Mouse (Mus musculus): ENCODE results near the gene Lmf1. TPM values are rescaled to one million over a fixed set of nuclear protein-coding genes. Genes with fewer than 3 reads are reported as not detected.
A peak's percentile ranks its signal among the peaks of the same experiment; 100 is the strongest.

Lmf1 gene
- 10 to 100 TPM; 22.2 to 23.4 TPM for total RNA-seq (2021)

GRCm38 (mm10) chr17:25578920-25579319, at the start of gene Lmf1:
Lmf1 (plus strand) TSS chr17:25579085.
- intact Hi-C loops (cut with DNase I), result no loop called here

GRCm38 (mm10) chr17:25530357-25531022, 48.4 kb upstream of the Lmf1 start:
- DNase-seq (ENCODE audit: extremely low spot score in 1 of 2, low spot score in 2 of 2), result no peak
- intact Hi-C loops (cut with DNase I), result no loop called here

More at GRCm38 (mm10) chr17:25578920-25579319, at the start of gene Lmf1:
- peak; percentile 92 to 98 for DNase-seq (ENCODE audit: extremely low spot score in 1 of 2, low spot score in 2 of 2)

GRCm38 (mm10) chr17:25538945-25539875, 39.7 kb upstream of the Lmf1 start:
- intact Hi-C loops (cut with DNase I), result no loop called here

GRCm38 (mm10) chr17:25540731-25541130, 38.2 kb upstream of the Lmf1 start:
- intact Hi-C loops (cut with DNase I), result no loop called here
- no peak for DNase-seq (ENCODE audit: extremely low spot score in 1 of 2, low spot score in 2 of 2)

More at GRCm38 (mm10) chr17:25538945-25539875, 39.7 kb upstream of the Lmf1 start:
- DNase-seq (ENCODE audit: extremely low spot score in 1 of 2, low spot score in 2 of 2), result peak in 1 of 2 experiments; percentile 56

GRCm38 (mm10) chr17:25541768-25542167, 37.1 kb upstream of the Lmf1 start:
- intact Hi-C loops (cut with DNase I), result no loop called here
- DNase-seq (ENCODE audit: extremely low spot score in 1 of 2, low spot score in 2 of 2), result no peak

- intact Hi-C loops (cut with DNase I), result no loop called here
- DNase-seq (ENCODE audit: extremely low spot score in 1 of 2, low spot score in 2 of 2), result no peak
Measured at GRCm38 (mm10) chr17:25547026-25547425, 31.9 kb upstream of the Lmf1 start.

- DNase-seq (ENCODE audit: extremely low spot score in 1 of 2, low spot score in 2 of 2), result no peak
- intact Hi-C loops (cut with DNase I), result no loop called here
Measured at GRCm38 (mm10) chr17:25550020-25550419, 28.9 kb upstream of the Lmf1 start.

GRCm38 (mm10) chr17:25551313-25551712, 27.6 kb upstream of the Lmf1 start:
- intact Hi-C loops (cut with DNase I), result no loop called here
- DNase-seq (ENCODE audit: extremely low spot score in 1 of 2, low spot score in 2 of 2), result no peak

GRCm38 (mm10) chr17:25555159-25555558, 23.7 kb upstream of the Lmf1 start:
- DNase-seq (ENCODE audit: extremely low spot score in 1 of 2, low spot score in 2 of 2), result no peak
- intact Hi-C loops (cut with DNase I), result loop anchor here (5.0 kb wide), 1 partner anchor 38 kb away; no protein-coding TSS in a partner anchor

- peak; percentile 73 for DNase-seq (ENCODE audit: extremely low spot score in 1 of 2, low spot score in 2 of 2)
- intact Hi-C loops (cut with DNase I), result loop anchor here (5.0 kb wide), 1 partner anchor 39 kb away; no protein-coding TSS in a partner anchor
Measured at GRCm38 (mm10) chr17:25555666-25556629, 22.9 kb upstream of the Lmf1 start.

GRCm38 (mm10) chr17:25556630-25557354, 22.1 kb upstream of the Lmf1 start:
- DNase-seq (ENCODE audit: extremely low spot score in 1 of 2, low spot score in 2 of 2), result peak; percentile 73 to 74
- intact Hi-C loops (cut with DNase I), result loop anchor here (5.0 kb wide), 1 partner anchor 39 kb away; no protein-coding TSS in a partner anchor

- intact Hi-C loops (cut with DNase I), result loop anchor here (5.0 kb wide), 1 partner anchor 42 kb away; no protein-coding TSS in a partner anchor
- DNase-seq (ENCODE audit: extremely low spot score in 1 of 2, low spot score in 2 of 2), result no peak
Measured at GRCm38 (mm10) chr17:25559634-25560033, 19.3 kb upstream of the Lmf1 start.

GRCm38 (mm10) chr17:25560554-25561222, 18.2 kb upstream of the Lmf1 start:
- DNase-seq (ENCODE audit: extremely low spot score in 1 of 2, low spot score in 2 of 2), result no peak
- intact Hi-C loops (cut with DNase I), result no loop called here

- peak; percentile 69 to 79 for DNase-seq (ENCODE audit: extremely low spot score in 1 of 2, low spot score in 2 of 2)
- intact Hi-C loops (cut with DNase I), result no loop called here
Measured at GRCm38 (mm10) chr17:25561223-25562028, 17.5 kb upstream of the Lmf1 start.

- no peak for DNase-seq (ENCODE audit: extremely low spot score in 1 of 2, low spot score in 2 of 2)
- intact Hi-C loops (cut with DNase I), result no loop called here
Measured at GRCm38 (mm10) chr17:25564481-25564880, 14.4 kb upstream of the Lmf1 start.

- intact Hi-C loops (cut with DNase I), result no loop called here
- no peak for DNase-seq (ENCODE audit: extremely low spot score in 1 of 2, low spot score in 2 of 2)
Measured at GRCm38 (mm10) chr17:25565244-25565643, 13.6 kb upstream of the Lmf1 start.

All from left cerebral cortex, postnatal 10 days (tissue).